Mouse (Mus musculus) kidney, postnatal 14 days (tissue): ENCODE measurements at regions not wholly inside any gene's neighbourhood (a gene's known extent, or its start where the extent isn't known, plus 50 kb on each side); places are given as distances from the start of the nearest gene placed in this dataset.
A peak's percentile ranks its signal among the peaks of the same experiment; 100 is the strongest.

Source experiments
- DNase-seq: peaks from one replicate; pipeline ENCODE4 v3.0.0; 2022; ENCODE audit warnings: mixed read lengths

- no peak for DNase-seq
Observed at GRCm38 (mm10) chr4:80442711-80443110, 391.2 kb upstream of the Tyrp1 start.

- peak; percentile 1 for DNase-seq
Observed at GRCm38 (mm10) chr4:80463615-80464014, 370.3 kb upstream of the Tyrp1 start.

- DNase-seq: no peak
Observed at GRCm38 (mm10) chr4:80475736-80476478, 358.0 kb upstream of the Tyrp1 start.

GRCm38 (mm10) chr4:80515087-80515486, 318.8 kb upstream of the Tyrp1 start:
- DNase-seq: no peak

- peak; percentile 34 for DNase-seq
Observed at GRCm38 (mm10) chr4:80517476-80518285, 316.2 kb upstream of the Tyrp1 start.

GRCm38 (mm10) chr4:80518589-80518988, 315.3 kb upstream of the Tyrp1 start:
- no peak for DNase-seq

- no peak for DNase-seq
Observed at GRCm38 (mm10) chr4:80539854-80540253, 294.1 kb upstream of the Tyrp1 start.

- no peak for DNase-seq
Observed at GRCm38 (mm10) chr4:80545086-80545485, 288.8 kb upstream of the Tyrp1 start.

GRCm38 (mm10) chr4:80589438-80589837, 244.5 kb upstream of the Tyrp1 start:
- no peak for DNase-seq

GRCm38 (mm10) chr4:80628271-80628670, 205.7 kb upstream of the Tyrp1 start:
- no peak for DNase-seq

- DNase-seq: no peak
Observed at GRCm38 (mm10) chr4:80629251-80629650, 204.7 kb upstream of the Tyrp1 start.

GRCm38 (mm10) chr4:80630260-80630659, 203.7 kb upstream of the Tyrp1 start:
- no peak for DNase-seq

GRCm38 (mm10) chr4:80631041-80631440, 202.9 kb upstream of the Tyrp1 start:
- no peak for DNase-seq

GRCm38 (mm10) chr4:80631441-80631840, 202.5 kb upstream of the Tyrp1 start:
- DNase-seq: no peak

- DNase-seq: no peak
Observed at GRCm38 (mm10) chr4:80638381-80638780, 195.5 kb upstream of the Tyrp1 start.
